Mouse (Mus musculus): ENCODE results near the gene Mael. TPM values are rescaled to one million over a fixed set of nuclear protein-coding genes. Genes with fewer than 3 reads are reported as not detected.
A peak's percentile ranks its signal among the peaks of the same experiment; 100 is the strongest.

The Mael gene
- polyA plus RNA-seq, 1 experiment: 0.12 TPM

DNA sequence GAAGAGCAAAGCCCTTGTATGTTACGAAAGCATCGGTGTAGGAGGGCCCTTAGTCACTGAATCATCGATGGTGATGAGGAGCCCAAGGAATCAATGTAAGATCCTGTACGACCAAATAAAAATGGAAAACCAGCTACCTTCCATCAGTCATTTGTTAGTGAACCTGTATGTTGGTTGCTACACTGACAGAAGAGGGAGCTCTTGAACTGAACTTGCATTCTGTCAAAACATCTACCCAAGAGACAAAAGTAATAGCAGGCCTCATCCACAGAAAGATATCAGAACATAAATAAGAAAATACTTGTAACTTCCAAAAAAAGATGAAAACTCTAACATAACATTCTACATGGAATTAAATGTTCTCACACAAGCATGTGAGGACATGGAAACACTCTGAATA, 24.4 kb downstream of the Mael start:
- DNase-seq (ENCODE audit: extremely low spot score in 1 of 2, low spot score in 1 of 2): peak in 1 of 2 experiments; percentile 39

DNA sequence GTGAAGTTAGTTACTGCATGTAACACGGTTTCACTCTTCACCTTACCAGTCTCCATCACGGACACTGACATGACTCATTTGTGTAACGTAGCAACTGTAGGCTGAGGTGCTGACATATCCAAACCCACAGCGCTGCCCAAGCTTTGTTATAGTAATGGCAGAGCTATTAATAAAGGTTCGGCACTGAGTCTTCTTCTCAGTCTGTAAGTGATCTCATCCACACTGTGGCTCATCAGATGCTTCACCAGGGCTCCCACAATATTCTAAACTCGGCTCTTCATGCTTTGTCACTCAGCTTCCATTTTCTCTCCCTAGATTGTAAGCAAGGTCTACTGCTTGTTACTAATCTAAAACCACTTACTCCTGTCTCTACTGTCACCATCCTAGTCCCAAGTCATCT, 29.2 kb downstream of the Mael start:
- DNase-seq (ENCODE audit: extremely low spot score in 1 of 2, low spot score in 1 of 2): peak in 1 of 2 experiments; percentile 37

GRCm38 (mm10) chr1:166205159-166205558, 33.4 kb downstream of the Mael start:
- no peak for DNase-seq (ENCODE audit: extremely low spot score in 1 of 2, low spot score in 1 of 2)

GRCm38 (mm10) chr1:166204171-166204570, 34.4 kb downstream of the Mael start:
- DNase-seq (ENCODE audit: extremely low spot score in 1 of 2, low spot score in 1 of 2): no peak

DNA sequence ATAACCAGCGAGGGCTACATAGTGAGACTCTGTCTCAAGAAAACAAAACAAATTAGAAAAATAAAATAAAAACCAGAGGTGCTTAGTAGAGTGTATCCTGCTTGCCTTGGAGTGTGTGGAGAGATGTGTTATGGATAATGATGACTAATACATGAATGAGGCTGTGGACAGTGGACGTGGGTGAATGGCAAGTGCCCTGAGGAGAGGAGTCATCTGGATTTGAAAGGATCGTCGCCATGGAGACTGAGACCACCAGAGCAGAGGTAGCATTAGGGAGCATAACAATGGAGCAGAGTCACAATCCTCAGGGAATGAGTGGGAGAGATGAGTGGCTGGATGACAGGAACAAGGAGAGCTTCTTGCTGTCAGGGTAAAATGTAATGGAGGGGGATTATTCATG, 48.7 kb downstream of the Mael start:
- no peak for DNase-seq (ENCODE audit: extremely low spot score in 1 of 2, low spot score in 1 of 2)

GRCm38 (mm10) chr1:166185357-166185756, 53.2 kb downstream of the Mael start:
- no peak for DNase-seq (ENCODE audit: extremely low spot score in 1 of 2, low spot score in 1 of 2)

DNA sequence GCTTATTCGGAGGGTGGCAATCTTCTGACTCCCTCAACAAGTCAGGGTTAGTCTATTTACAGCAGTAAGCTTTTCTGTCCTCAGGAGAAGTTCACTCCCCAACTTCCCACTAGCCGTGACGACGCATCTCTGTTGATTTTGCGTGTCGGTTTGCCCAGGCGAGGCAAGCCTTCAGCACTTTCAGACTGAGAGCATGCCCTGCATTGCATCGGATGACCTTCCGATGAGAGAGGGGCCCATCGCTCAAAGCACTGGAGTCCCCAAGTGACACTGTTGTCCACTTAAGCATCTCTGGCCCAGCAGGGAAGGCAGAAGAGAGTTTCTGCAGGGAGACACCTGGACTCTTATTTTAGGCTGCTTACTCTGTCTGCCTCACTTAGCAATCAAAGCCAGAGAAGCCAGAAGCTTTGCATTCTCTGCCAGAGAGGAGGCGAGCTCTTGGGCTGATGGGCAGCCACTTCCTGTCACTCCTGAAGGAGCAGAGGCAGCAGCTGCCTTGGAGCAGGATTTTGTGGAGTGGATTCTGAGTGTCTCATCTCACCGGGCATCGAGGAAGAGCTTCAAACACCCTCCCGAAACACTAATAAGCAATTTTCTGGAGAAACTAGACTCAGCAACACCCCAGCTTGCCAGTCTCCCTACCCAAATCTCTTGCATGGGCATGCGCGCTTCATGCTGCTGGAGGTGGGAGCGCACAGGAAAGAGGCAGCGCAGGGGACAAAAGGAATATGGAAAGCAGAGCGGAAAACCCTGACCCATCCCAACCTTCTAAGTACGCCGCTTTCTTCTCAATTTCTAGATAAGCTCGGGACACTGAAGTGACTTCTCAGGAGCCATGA, 53.9 kb downstream of the Mael start:
- peak in 1 of 2 experiments; percentile 49 for DNase-seq (ENCODE audit: extremely low spot score in 1 of 2, low spot score in 1 of 2)

DNA sequence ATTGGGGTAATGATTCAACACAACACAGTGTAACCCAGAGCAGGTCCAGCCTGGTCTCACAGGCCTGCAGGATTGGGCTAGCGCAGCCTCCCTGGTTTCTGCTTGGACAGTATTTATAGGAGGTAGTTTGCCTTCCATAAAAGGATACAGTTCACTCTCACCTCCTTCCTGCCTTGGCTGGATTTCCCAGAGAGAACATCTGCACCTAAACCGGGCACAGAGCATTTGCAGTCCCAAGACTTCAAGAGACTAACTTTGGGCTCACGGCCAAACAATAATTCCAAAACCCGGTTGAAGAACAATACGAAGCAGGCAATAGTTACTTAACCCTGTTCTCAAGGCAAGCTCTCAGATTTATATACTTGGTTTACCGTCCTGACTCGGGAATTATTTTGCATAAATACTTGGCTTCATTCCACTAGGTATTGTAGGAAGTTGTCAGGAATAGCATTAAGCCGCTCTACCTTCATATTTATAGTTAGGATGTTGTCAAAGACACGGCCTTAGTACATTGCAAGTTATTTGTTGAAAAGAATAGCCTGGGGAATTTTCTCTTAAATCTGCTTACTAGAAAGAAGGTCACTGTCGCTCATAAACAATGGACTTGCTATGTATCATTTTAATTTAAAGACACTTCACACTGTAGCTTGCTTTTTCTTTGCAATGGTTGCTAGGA, 55.5 kb downstream of the Mael start:
- DNase-seq (ENCODE audit: extremely low spot score in 1 of 2, low spot score in 1 of 2): peak in 1 of 2 experiments; percentile 52

DNA sequence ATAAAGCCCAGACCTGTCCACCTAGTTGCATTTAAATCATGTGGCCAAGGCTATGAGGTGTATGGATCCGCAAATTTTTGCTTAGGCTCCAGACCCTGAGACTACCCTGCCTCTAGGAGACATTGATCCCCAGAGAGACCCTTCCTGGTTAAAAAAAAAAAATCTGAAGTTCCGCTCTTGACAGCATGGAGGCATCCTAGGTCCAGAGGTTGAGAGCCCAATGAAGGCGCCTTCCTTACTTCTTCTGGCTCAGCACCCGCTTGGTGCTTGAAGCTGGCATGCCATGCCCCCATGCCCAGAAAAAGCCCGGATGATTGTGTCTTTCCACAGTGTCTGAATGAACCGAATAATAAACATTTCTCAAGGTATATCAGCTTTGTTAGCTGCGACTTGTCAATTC, 57.0 kb downstream of the Mael start:
- no peak for DNase-seq (ENCODE audit: extremely low spot score in 1 of 2, low spot score in 1 of 2)

- DNase-seq (ENCODE audit: extremely low spot score in 1 of 2, low spot score in 1 of 2): no peak
Observed at GRCm38 (mm10) chr1:166173621-166174020, 64.9 kb downstream of the Mael start.

DNA sequence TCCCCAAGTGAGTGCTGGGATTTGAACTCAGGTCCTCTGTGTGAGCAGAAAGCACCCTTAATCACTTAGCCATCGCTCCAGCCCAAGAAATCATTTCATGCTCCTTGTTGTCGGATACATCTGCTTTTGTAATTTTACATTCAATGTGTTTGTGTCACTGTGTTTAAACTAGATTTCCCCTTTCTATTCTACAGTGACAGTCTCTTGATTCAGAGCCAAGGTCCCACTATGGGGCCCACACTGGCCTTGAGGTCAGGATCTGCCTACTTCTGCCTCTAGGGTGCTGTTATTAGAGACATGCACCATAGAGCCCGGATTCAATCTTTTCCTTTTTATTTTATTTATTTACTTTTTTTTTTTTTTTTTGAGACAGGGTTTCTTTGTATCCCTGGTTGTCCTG, 65.6 kb downstream of the Mael start:
- DNase-seq (ENCODE audit: extremely low spot score in 1 of 2, low spot score in 1 of 2): no peak

DNA sequence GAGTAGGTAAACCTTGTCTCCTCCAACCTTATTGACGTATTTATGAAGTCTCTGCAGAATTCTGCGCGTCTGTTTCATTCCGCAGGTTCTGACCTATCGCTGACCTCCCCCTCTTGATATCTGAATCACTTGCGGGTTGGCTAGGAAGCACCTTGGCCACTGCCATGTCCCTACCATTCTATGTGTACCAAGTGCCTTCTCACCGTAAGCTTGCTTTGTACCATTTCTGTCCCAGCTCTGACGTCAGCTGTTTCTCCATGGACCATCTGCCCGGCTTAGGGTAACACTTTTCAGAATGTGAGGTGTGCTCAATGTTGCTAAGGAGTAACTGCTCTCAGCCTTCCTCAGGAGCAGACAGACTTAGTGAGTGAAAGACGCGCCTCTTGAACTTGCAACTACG, 67.7 kb downstream of the Mael start:
- no peak for DNase-seq (ENCODE audit: extremely low spot score in 1 of 2, low spot score in 1 of 2)

- no peak for DNase-seq (ENCODE audit: extremely low spot score in 1 of 2, low spot score in 1 of 2)
Observed at GRCm38 (mm10) chr1:166169713-166170112, 68.8 kb downstream of the Mael start.

DNA sequence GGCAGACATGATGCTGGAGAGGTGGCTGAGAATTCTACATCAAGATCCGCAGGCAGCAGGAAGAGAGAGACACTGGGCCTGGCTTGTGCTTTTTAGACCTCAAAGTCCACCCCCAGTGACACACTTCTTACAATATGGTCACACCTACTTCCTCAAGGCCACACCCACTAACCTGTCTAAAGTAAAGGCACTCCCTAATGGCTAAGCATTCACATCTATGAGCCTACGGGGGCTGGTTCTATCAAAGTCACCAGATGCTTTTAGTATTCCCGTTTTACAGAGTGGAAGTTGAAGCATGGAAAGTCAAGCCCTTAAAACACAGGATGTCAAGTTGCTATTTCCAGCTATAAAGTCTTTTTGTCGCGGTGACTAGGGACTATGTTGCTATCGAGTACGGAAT, 70.5 kb downstream of the Mael start:
- DNase-seq (ENCODE audit: extremely low spot score in 1 of 2, low spot score in 1 of 2): no peak

GRCm38 (mm10) chr1:166167405-166167804, 71.1 kb downstream of the Mael start:
- DNase-seq (ENCODE audit: extremely low spot score in 1 of 2, low spot score in 1 of 2): no peak

DNA sequence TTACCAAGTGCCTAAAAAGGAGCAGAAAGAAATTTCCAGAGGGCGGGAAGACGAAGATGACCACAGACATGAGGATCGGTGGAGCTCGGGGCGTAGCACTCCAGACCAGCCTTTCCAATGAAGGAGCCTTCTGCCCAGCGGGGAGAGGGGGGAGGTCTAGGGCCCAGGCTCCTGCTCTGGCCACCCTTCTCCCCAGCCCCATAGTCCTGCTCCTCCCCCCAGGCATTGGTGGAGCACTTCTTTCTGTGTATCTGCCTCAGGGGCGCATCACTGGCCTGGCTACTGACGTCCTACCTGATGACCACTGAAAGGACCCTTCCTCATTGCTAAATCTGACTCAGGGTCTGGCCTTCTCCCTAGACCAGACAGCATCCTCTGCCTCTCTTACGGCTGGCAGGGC, 73.4 kb downstream of the Mael start:
- no peak for DNase-seq (ENCODE audit: extremely low spot score in 1 of 2, low spot score in 1 of 2)

- no peak for DNase-seq (ENCODE audit: extremely low spot score in 1 of 2, low spot score in 1 of 2)
Observed at GRCm38 (mm10) chr1:166164580-166164979, 74.0 kb downstream of the Mael start.

DNA sequence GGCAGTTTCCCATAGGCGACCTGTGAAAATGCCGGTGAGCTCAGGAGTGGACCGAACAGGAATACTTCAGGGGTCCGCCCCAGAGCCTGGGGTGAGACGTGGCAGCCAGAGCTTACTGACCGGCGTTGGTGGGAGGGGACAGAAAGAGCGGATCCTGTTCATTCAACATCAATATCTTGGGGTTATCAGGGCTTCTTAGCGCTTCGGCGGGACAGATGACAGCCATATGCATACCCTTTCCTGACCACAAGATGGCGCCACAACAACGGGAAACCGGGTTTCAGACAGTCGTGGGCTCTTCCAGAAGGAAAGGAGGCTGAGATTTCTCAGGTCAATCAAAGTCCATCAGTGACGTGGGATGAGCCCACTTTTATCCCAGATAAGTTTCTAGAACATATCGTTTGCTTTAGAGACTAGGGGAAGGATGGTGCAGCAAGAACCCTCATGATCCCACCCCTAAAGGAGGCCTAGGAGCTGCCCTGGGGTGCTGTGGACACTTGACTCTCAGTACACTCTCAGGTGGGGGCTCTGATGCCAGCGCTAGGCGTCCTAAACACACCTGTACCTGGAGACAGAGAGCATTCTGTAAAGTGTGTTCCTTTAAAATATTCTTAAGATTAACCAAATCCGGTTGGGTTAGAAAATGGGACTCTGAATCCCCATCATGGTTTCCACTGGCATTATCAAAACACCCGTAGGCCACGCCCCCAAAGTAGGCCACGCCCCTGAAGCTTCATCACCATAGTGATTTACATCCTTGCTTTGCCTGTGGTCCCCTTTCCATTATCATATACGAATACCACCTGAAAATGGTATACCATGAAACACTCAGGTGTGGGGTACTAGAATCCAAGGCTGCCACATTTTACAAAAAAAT, 77.7 kb downstream of the Mael start:
- DNase-seq (ENCODE audit: extremely low spot score in 1 of 2, low spot score in 1 of 2): peak in 1 of 2 experiments; percentile 85

- DNase-seq (ENCODE audit: extremely low spot score in 1 of 2, low spot score in 1 of 2): no peak
Observed at GRCm38 (mm10) chr1:166160111-166160510, 78.4 kb downstream of the Mael start.

GRCm38 (mm10) chr1:166158664-166159063, 79.9 kb downstream of the Mael start:
- DNase-seq (ENCODE audit: extremely low spot score in 1 of 2, low spot score in 1 of 2): no peak

DNA sequence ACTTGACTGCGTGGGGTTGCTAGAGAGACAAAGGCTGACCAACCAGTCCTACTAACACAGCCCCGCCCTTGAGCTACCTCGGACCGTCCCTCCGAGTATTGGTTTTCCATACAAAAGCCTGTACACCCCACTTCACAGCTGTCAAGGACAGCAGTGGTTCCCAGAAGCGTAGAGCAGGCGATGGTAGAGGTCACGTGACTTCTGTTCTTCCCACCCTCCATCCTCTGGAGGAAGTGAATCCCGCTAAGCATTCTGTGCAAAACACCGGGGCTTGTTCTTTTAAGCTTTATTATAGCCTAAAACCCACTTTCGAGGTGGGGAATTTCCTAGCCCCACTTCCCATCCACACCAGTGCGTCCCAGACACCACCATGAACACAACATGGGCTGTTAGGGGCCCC, 80.8 kb downstream of the Mael start:
- DNase-seq (ENCODE audit: extremely low spot score in 1 of 2, low spot score in 1 of 2): no peak

Data from frontal cortex, adult 2 months (tissue).